ENCODE assay signal across 27 mouse cellular contexts in genomic region chr10:86488544-86488943, GRCm38 (mm10). TPM values are rescaled to one million over a fixed set of nuclear protein-coding genes. Genes with fewer than 3 reads are reported as not detected.
DNase-seq lines count a peak whose midpoint lies in the region; ATAC-seq and TF ChIP-seq lines count a peak whose summit lies in the region.
"Had no signal": no experiment of that assay in that cellular context is flagged by ENCODE, and none has a peak within 500 bp of the region (broad histone marks: within the 10 kb centered on the region; RNA-seq: fewer than 3 reads in every experiment).

No protein-coding gene starts in this region.

- no peak for TF ChIP-seq CTCF in hindbrain, postnatal 0 days (IDR thresholded peaks at IDR 0.05; ENCODE audit: low read depth)

- H3K4me2 ChIP-seq in hindbrain, embryonic 13.5 days, result 0 out of 2 replicates have a peak overlapping the region, but pooled peaks have one; percentile 10
- H3K4me2 ChIP-seq in hindbrain, embryonic 16.5 days (ENCODE audit: low read length), result no peak overlapping the region; the same call in 1 of the 2 replicates
- 0 out of 2 replicates have a peak overlapping the region, but pooled peaks have one; percentile 57 for H3K4me2 ChIP-seq in hindbrain, postnatal 0 days (ENCODE audit: low read depth, low read length)
- no peak overlapping the region for H3K4me2 ChIP-seq in hindbrain, embryonic 12.5 days (replicated peaks)
- peak overlapping the region; percentile 70; the same call in 1 of the 2 replicates for H3K4me2 ChIP-seq in neural tube, embryonic 15.5 days
- H3K4me2 ChIP-seq: embryonic facial prominence, embryonic 13.5 days; forebrain, embryonic 12.5 days; forebrain, embryonic 15.5 days; heart, embryonic 12.5 days; heart, embryonic 15.5 days; intestine, embryonic 15.5 days had no signal

- peaks cover 37% of the 10 kb centered on the region for H3K4me1 ChIP-seq in hindbrain, embryonic 13.5 days (replicated peaks)
- H3K4me1 ChIP-seq in hindbrain, embryonic 16.5 days (ENCODE audit: control insufficient read depth, insufficient read depth, low read depth, low read length), result peaks cover 8% of the 10 kb centered on the region
- H3K4me1 ChIP-seq in hindbrain, postnatal 0 days (ENCODE audit: insufficient read depth, low read length), result peaks cover 13% of the 10 kb centered on the region; the same call in 1 of the 2 replicates
- H3K4me1 ChIP-seq in hindbrain, embryonic 12.5 days, result peaks cover 16% of the 10 kb centered on the region
- H3K4me1 ChIP-seq in neural tube, embryonic 15.5 days, result peaks cover 34% of the 10 kb centered on the region
- H3K4me1 ChIP-seq: heart, embryonic 12.5 days; heart, embryonic 15.5 days; intestine, embryonic 15.5 days had no signal

- no peak overlapping the region for H3K4me3 ChIP-seq in hindbrain, embryonic 13.5 days
- no peak overlapping the region for H3K4me3 ChIP-seq in hindbrain, embryonic 16.5 days (ENCODE audit: low read length)
- no peak overlapping the region for H3K4me3 ChIP-seq in hindbrain, postnatal 0 days (ENCODE audit: low read length)
- no peak overlapping the region for H3K4me3 ChIP-seq in hindbrain, embryonic 12.5 days
- H3K4me3 ChIP-seq in neural tube, embryonic 15.5 days (replicated peaks), result no peak overlapping the region
- H3K4me3 ChIP-seq: embryonic facial prominence, embryonic 10.5 days; embryonic facial prominence, embryonic 13.5 days; erythroblast, embryonic 14.5 days; forebrain, embryonic 12.5 days; forebrain, embryonic 15.5 days; heart, embryonic 12.5 days; heart, embryonic 15.5 days; intestine, embryonic 15.5 days had no signal

- DNase-seq in hindbrain, postnatal 0 days (ENCODE audit: low spot score), result no peak
- DNase-seq in neural tube, embryonic 10.5 days (ENCODE audit: extremely low spot score, low spot score), result no peak
- DNase-seq: adrenal gland, adult 8-10 months; adrenal gland, postnatal 25 days; cerebellum, adult 11-12 months; cerebellum, adult 8-10 months; cerebellum, postnatal 10 days; cerebellum, postnatal 36 days; embryo, embryonic 11 days; gastrocnemius, postnatal 25 days; heart, postnatal 10 days; heart, postnatal 36 days; kidney, adult 11 months had no signal

- no peak for ATAC-seq in hindbrain, embryonic 13.5 days (ENCODE audit: low FRiP score)
- no peak for ATAC-seq in hindbrain, embryonic 16.5 days
- ATAC-seq in hindbrain, postnatal 0 days, result no peak
- no peak for ATAC-seq in hindbrain, embryonic 12.5 days (ENCODE audit: low FRiP score)
- ATAC-seq in neural tube, embryonic 15.5 days (ENCODE audit: low FRiP score), result no peak
- ATAC-seq: activated CD4-positive, CD25-positive, alpha-beta regulatory T cell, adult 4 months; CD4-positive, CD25-positive, alpha-beta regulatory T cell, adult 4 months; forebrain, embryonic 15.5 days; intestine, embryonic 15.5 days had no signal

- WGBS in hindbrain, embryonic 13.5 days, result 93% methylated on average over 5 of the region's 5 CpGs
- 90% methylated on average over 5 of the region's 5 CpGs for WGBS in hindbrain, embryonic 16.5 days
- WGBS in hindbrain, postnatal 0 days, result 91% methylated on average over 5 of the region's 5 CpGs
- WGBS in hindbrain, embryonic 12.5 days, result 87% methylated on average over 5 of the region's 5 CpGs
- WGBS in neural tube, embryonic 15.5 days, result 90% methylated on average over 5 of the region's 5 CpGs

- no peak overlapping the region for H3K27ac ChIP-seq in hindbrain, embryonic 13.5 days
- no peak overlapping the region for H3K27ac ChIP-seq in hindbrain, embryonic 16.5 days (ENCODE audit: low read depth, low read length)
- H3K27ac ChIP-seq in hindbrain, postnatal 0 days, result no peak overlapping the region
- no peak overlapping the region for H3K27ac ChIP-seq in hindbrain, embryonic 12.5 days
- H3K27ac ChIP-seq in neural tube, embryonic 15.5 days (replicated peaks), result no peak overlapping the region
- H3K27ac ChIP-seq: embryonic facial prominence, embryonic 10.5 days; embryonic facial prominence, embryonic 13.5 days; forebrain, embryonic 12.5 days; forebrain, embryonic 15.5 days; heart, embryonic 15.5 days; intestine, embryonic 15.5 days had no signal

- H3K27me3 ChIP-seq in hindbrain, embryonic 13.5 days, result no peaks in the 10 kb centered on the region
- H3K27me3 ChIP-seq in hindbrain, embryonic 16.5 days (replicated peaks; ENCODE audit: control insufficient read depth, insufficient read depth, low read length), result no peaks in the 10 kb centered on the region
- no peaks in the 10 kb centered on the region for H3K27me3 ChIP-seq in hindbrain, postnatal 0 days (ENCODE audit: insufficient read depth, low read length)
- no peaks in the 10 kb centered on the region for H3K27me3 ChIP-seq in hindbrain, embryonic 12.5 days
- H3K27me3 ChIP-seq in neural tube, embryonic 15.5 days (replicated peaks), result no peaks in the 10 kb centered on the region
- H3K27me3 ChIP-seq: embryonic facial prominence, embryonic 13.5 days; forebrain, embryonic 12.5 days; forebrain, embryonic 15.5 days; heart, embryonic 12.5 days; heart, embryonic 15.5 days; intestine, embryonic 15.5 days had no signal

- H3K9ac ChIP-seq in hindbrain, embryonic 13.5 days, result no peak overlapping the region
- H3K9ac ChIP-seq in hindbrain, embryonic 16.5 days (ENCODE audit: low read depth, low read length), result no peak overlapping the region
- no peak overlapping the region for H3K9ac ChIP-seq in hindbrain, postnatal 0 days (replicated peaks; ENCODE audit: low read length)
- no peak overlapping the region for H3K9ac ChIP-seq in hindbrain, embryonic 12.5 days
- H3K9ac ChIP-seq in neural tube, embryonic 15.5 days (replicated peaks), result no peak overlapping the region
- H3K9ac ChIP-seq: embryonic facial prominence, embryonic 13.5 days; forebrain, embryonic 12.5 days; forebrain, embryonic 15.5 days; heart, embryonic 12.5 days; heart, embryonic 15.5 days; intestine, embryonic 15.5 days had no signal

- no peaks in the 10 kb centered on the region for H3K9me3 ChIP-seq in hindbrain, embryonic 13.5 days
- no peaks in the 10 kb centered on the region for H3K9me3 ChIP-seq in hindbrain, embryonic 16.5 days (ENCODE audit: control insufficient read depth, low read length)
- no peaks in the 10 kb centered on the region for H3K9me3 ChIP-seq in hindbrain, postnatal 0 days (ENCODE audit: low read length)
- no peaks in the 10 kb centered on the region for H3K9me3 ChIP-seq in hindbrain, embryonic 12.5 days (replicated peaks)
- H3K9me3 ChIP-seq in neural tube, embryonic 15.5 days (replicated peaks), result no peaks in the 10 kb centered on the region
- H3K9me3 ChIP-seq: embryonic facial prominence, embryonic 10.5 days; embryonic facial prominence, embryonic 13.5 days; forebrain, embryonic 12.5 days; forebrain, embryonic 15.5 days; heart, embryonic 12.5 days; heart, embryonic 15.5 days; intestine, embryonic 15.5 days had no signal

- no peaks in the 10 kb centered on the region for H3K36me3 ChIP-seq in hindbrain, embryonic 13.5 days
- no peaks in the 10 kb centered on the region for H3K36me3 ChIP-seq in hindbrain, embryonic 16.5 days (ENCODE audit: control insufficient read depth, insufficient read depth, low read length)
- no peaks in the 10 kb centered on the region for H3K36me3 ChIP-seq in hindbrain, postnatal 0 days (ENCODE audit: insufficient read depth, low read length)
- H3K36me3 ChIP-seq in hindbrain, embryonic 12.5 days, result no peaks in the 10 kb centered on the region
- H3K36me3 ChIP-seq in neural tube, embryonic 15.5 days, result no peaks in the 10 kb centered on the region
- H3K36me3 ChIP-seq: embryonic facial prominence, embryonic 10.5 days; embryonic facial prominence, embryonic 13.5 days; forebrain, embryonic 12.5 days; forebrain, embryonic 15.5 days; heart, embryonic 12.5 days; heart, embryonic 15.5 days; intestine, embryonic 15.5 days had no signal

RNA-seq across cellular contexts. Expression of gene Syn3, which starts 10.2 kb away (rescaled TPM):
- 16.7 and 18.3 TPM in 2 replicates for polyA plus RNA-seq in hindbrain, embryonic 13.5 days (2015; fragmentation: Nextera tagmentation; extraction: Ambion mirVana)
- polyA plus RNA-seq in hindbrain, embryonic 16.5 days (2015; fragmentation: Nextera tagmentation; extraction: Ambion mirVana), result 29.9 and 31.3 TPM in 2 replicates
- 64.7 and 67.4 TPM in 2 replicates for total RNA-seq in hindbrain, postnatal 0 days (2014; rRNA removed)
- polyA plus RNA-seq in hindbrain, postnatal 0 days (2015; fragmentation: Nextera tagmentation; extraction: Ambion mirVana), result 15.1 and 18.3 TPM in 2 replicates
- polyA plus RNA-seq in hindbrain, embryonic 12.5 days (2016; fragmentation: Nextera tagmentation; extraction: Ambion mirVana), result 7.9 and 9.2 TPM in 2 replicates
- polyA plus RNA-seq in neural tube, embryonic 15.5 days (2015; fragmentation: Nextera tagmentation; extraction: Ambion mirVana), result 24.4 and 29.0 TPM in 2 replicates
- polyA plus RNA-seq: erythroblast, embryonic 14.5 days had no signal

Comparison
In these comparisons a context has a peak if more than half of its experiments do, and no peak if none do; other contexts are left out.
1. H3K4me2 ChIP-seq: peak in hindbrain, embryonic 13.5 days (single experiment), hindbrain, postnatal 0 days (single experiment) and neural tube, embryonic 15.5 days (single experiment); none in hindbrain, embryonic 16.5 days (single experiment) and hindbrain, embryonic 12.5 days (single experiment).